Mouse (Mus musculus): ENCODE measurements at regions not wholly inside any gene's neighbourhood (a gene's known extent, or its start where the extent isn't known, plus 50 kb on each side); places are given as distances from the start of the nearest gene placed in this dataset.

GRCm38 (mm10) chr14:47835408-47835807 is 187.2 kb downstream of the Ktn1 start:
- no peak for DNase-seq (ENCODE audit: low read depth, low spot score)

DNA sequence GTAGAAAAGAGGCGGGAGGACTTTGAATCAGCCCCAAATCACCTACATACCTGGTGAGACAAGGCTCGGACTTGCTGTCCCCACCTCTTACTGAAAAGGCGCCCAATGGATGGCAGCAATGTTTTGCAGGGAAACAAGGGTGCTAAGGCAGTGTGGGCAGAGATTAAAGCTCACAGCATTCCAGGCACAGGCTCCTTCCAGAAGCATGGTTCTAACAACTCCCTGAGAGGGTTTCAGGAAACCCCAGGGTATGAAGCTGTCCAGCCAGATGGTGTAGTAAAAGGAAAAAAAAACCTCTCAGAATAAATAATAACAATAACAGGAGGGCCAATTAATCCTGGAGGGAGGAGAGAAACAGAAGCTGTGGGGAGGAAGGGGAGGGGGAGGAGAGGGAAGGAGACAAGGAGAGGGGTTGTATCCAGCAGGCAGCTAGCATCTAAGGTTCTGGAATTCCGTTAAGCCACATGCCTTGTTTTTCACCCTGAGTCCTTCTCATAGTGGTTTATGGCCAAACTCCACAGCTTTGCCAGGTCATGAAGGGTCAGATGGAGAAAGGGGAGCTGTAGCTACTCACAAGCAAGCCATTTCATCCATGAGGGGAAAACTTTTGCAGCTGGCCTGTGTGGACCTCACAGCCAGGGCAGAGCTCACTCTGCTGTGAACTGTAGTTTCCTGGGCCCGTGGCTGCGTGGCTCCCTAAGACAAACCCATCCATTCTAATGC is 191.4 kb downstream of the Ktn1 start:
- no peaks in the 10 kb centered on the region for H3K36me3 ChIP-seq (ENCODE audit: control insufficient read depth, insufficient read depth, low read length, poor library complexity, severe bottlenecking)
- DNase-seq (ENCODE audit: low read depth, low spot score) = no peak
- H3K27me3 ChIP-seq (ENCODE audit: control insufficient read depth, insufficient read depth, low read length, poor library complexity, severe bottlenecking) = no peaks in the 10 kb centered on the region

More at GRCm38 (mm10) chr14:47835408-47835807, 187.2 kb downstream of the Ktn1 start:
- H3K27me3 ChIP-seq (ENCODE audit: control insufficient read depth, insufficient read depth, low read length, poor library complexity, severe bottlenecking) = no peaks in the 10 kb centered on the region
- H3K36me3 ChIP-seq (ENCODE audit: control insufficient read depth, insufficient read depth, low read length, poor library complexity, severe bottlenecking) = no peaks in the 10 kb centered on the region

DNA sequence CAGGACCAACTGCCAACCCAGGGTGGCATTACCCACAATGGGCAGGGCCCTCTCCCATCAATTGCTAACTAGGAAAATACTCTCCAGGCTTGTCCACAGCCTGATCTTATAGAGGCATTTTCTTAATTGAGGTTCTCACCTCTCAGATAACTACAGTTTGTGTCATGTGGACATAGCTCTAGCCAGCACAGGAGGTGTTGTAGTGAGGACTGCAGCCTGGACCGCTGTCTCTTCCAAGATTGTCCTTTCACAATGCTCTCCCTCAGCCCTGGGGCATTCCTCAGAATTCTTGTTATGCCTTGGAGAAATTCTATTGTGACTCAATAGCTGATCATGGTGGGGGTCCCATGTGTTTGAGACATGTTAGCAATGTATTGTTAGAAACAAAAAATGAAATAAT is 196.1 kb downstream of the Ktn1 start:
- no peak for DNase-seq (ENCODE audit: low read depth, low spot score)
- H3K27me3 ChIP-seq (ENCODE audit: control insufficient read depth, insufficient read depth, low read length, poor library complexity, severe bottlenecking) = no peaks in the 10 kb centered on the region
- H3K36me3 ChIP-seq (ENCODE audit: control insufficient read depth, insufficient read depth, low read length, poor library complexity, severe bottlenecking) = no peaks in the 10 kb centered on the region

- Histone ChIP-seq H3K36me3 (ENCODE audit: control insufficient read depth, insufficient read depth, low read length, poor library complexity, severe bottlenecking) (no peaks in the 10 kb centered on the region), H3K27me3 (ENCODE audit: control insufficient read depth, insufficient read depth, low read length, poor library complexity, severe bottlenecking) (no peaks in the 10 kb centered on the region; the same call in 1 of the 2 replicates)
- no peak for DNase-seq (ENCODE audit: low read depth, low spot score)
Measured at GRCm38 (mm10) chr14:47848861-47849260, 200.6 kb downstream of the Ktn1 start.

DNA sequence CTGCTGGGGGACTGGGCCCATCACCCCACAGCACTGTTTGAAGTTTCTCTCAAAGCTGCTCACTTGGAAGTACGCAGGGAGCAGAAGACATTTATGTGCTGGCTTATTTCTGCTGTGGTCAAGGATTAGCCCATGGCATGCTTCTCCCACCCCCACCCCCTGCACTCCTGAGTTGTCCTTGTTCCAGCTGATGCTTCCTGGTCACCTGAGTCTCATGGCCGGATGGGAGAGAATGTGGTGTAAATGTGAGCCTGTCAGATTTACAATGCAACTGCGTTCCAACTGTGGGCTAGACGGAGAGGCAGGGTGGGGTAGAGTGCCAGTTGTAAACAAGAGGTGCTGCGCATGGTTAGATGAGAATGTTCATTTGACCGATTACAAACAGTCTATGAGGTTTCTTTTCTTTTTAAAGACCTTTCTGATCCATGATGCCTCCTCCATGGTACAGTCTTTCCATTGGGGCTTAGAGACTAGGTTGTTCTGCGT is 208.1 kb downstream of the Ktn1 start:
- H3K27me3 ChIP-seq (ENCODE audit: control insufficient read depth, insufficient read depth, low read length, poor library complexity, severe bottlenecking) = no peaks in the 10 kb centered on the region; the same call in 1 of the 2 replicates
- DNase-seq (ENCODE audit: low read depth, low spot score) = no peak
- H3K36me3 ChIP-seq (ENCODE audit: control insufficient read depth, insufficient read depth, low read length, poor library complexity, severe bottlenecking) = no peaks in the 10 kb centered on the region

DNA sequence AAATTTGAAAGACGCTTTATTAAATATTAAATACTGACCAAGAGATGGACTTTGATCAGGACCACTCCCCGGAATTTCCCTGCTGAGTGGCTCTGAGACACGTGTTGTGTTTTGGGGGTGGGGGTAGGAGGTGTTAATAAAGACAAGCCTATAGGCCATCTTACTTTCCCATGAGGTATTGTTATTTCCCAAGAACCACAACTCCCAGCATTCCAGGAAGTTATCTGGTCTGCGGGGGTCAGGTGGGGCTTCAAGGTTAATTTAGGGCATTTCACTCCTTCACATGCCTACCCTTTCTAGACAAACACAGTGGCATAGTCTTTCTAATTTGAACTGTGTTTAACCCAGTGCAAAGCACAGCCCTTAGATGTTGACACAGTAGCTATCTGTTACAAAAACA is 209.0 kb downstream of the Ktn1 start:
- no peak for DNase-seq (ENCODE audit: low read depth, low spot score)
- H3K36me3 ChIP-seq (ENCODE audit: control insufficient read depth, insufficient read depth, low read length, poor library complexity, severe bottlenecking) = no peaks in the 10 kb centered on the region
- no peaks in the 10 kb centered on the region; the same call in 1 of the 2 replicates for H3K27me3 ChIP-seq (ENCODE audit: control insufficient read depth, insufficient read depth, low read length, poor library complexity, severe bottlenecking)

GRCm38 (mm10) chr14:47857731-47858556 is 209.7 kb downstream of the Ktn1 start:
- no peak for DNase-seq (ENCODE audit: low read depth, low spot score)
- Histone ChIP-seq H3K36me3 (ENCODE audit: control insufficient read depth, insufficient read depth, low read length, poor library complexity, severe bottlenecking) (no peaks in the 10 kb centered on the region), H3K27me3 (ENCODE audit: control insufficient read depth, insufficient read depth, low read length, poor library complexity, severe bottlenecking) (no peaks in the 10 kb centered on the region)

DNA sequence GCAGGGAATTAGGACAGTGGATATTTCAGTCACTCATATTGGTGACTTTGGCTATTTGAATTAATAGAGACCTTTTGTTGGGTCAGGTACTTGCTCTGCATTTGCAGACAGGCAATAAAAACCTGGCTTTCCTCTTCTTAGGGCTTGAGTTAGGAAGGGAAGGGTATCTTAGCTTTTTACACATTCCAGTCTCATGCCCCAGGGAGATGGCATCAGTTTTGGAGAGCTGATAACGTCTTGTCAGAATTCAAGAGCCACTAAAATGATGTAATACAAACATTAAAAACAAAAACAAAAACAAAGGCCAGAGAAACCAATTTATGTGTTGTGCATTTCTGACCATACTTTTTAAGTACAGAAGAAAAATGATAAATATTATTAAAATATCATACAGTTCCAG is 214.3 kb downstream of the Ktn1 start:
- no peak for DNase-seq (ENCODE audit: low read depth, low spot score)
- Histone ChIP-seq H3K27me3 (ENCODE audit: control insufficient read depth, insufficient read depth, low read length, poor library complexity, severe bottlenecking) (no peaks in the 10 kb centered on the region), H3K36me3 (ENCODE audit: control insufficient read depth, insufficient read depth, low read length, poor library complexity, severe bottlenecking) (no peaks in the 10 kb centered on the region)

GRCm38 (mm10) chr14:47863067-47863466 is 214.8 kb downstream of the Ktn1 start:
- no peaks in the 10 kb centered on the region for H3K36me3 ChIP-seq (ENCODE audit: control insufficient read depth, insufficient read depth, low read length, poor library complexity, severe bottlenecking)
- H3K27me3 ChIP-seq (ENCODE audit: control insufficient read depth, insufficient read depth, low read length, poor library complexity, severe bottlenecking) = no peaks in the 10 kb centered on the region
- DNase-seq (ENCODE audit: low read depth, low spot score) = no peak

DNA sequence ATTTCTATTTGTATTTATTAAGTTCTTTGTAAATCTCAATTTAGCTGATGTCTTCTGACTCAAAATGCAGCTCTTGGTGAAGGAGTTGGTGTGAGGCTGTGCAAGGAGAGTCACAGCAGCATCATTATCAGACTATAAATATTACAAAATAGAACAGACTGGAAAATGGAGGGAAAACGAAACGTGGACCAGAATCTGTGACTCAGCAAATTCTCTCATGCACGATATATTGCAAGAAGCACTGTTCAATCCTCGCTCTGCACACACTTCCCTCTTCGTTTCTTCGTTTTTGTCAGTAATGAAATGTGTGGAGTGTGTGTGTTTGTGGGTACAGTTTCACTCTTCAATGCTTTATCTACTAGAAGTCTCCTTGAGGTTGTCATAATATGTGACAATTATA is 215.5 kb downstream of the Ktn1 start:
- no peaks in the 10 kb centered on the region for H3K36me3 ChIP-seq (ENCODE audit: control insufficient read depth, insufficient read depth, low read length, poor library complexity, severe bottlenecking)
- no peaks in the 10 kb centered on the region for H3K27me3 ChIP-seq (ENCODE audit: control insufficient read depth, insufficient read depth, low read length, poor library complexity, severe bottlenecking)
- no peak for DNase-seq (ENCODE audit: low read depth, low spot score)

GRCm38 (mm10) chr14:47867017-47867416 is 218.8 kb downstream of the Ktn1 start:
- no peak for DNase-seq (ENCODE audit: low read depth, low spot score)
- no peaks in the 10 kb centered on the region for H3K27me3 ChIP-seq (ENCODE audit: control insufficient read depth, insufficient read depth, low read length, poor library complexity, severe bottlenecking)
- H3K36me3 ChIP-seq (ENCODE audit: control insufficient read depth, insufficient read depth, low read length, poor library complexity, severe bottlenecking) = no peaks in the 10 kb centered on the region

DNA sequence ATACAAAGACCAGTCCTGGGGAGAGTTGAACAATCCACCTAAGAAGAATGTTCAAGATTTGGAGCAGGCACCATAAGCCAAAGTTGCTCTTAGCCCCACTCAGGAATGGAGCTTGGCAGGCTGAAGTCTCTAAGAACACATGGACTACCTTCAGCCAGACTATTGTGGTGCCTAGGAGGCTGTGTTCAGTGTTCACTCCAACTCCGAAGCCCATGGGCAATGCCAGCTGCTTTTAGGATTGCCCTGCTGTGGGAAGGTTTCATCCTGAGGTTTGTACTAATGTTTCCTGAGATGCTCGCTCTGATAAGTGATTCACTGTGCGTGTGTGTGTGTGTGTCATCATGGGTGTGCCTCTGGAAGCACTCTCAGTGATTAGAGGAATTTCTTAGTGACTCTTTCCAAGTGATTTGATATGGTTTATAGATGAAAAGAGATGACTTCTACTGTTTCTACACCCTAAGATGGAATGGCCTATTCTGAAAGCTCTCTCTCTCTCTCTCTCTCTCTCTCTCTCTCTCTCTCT is 220.1 kb downstream of the Ktn1 start:
- no peak for DNase-seq (ENCODE audit: low read depth, low spot score)
- Histone ChIP-seq H3K36me3 (ENCODE audit: control insufficient read depth, insufficient read depth, low read length, poor library complexity, severe bottlenecking) (no peaks in the 10 kb centered on the region), H3K27me3 (ENCODE audit: control insufficient read depth, insufficient read depth, low read length, poor library complexity, severe bottlenecking) (no peaks in the 10 kb centered on the region)

- H3K27me3 ChIP-seq (ENCODE audit: control insufficient read depth, insufficient read depth, low read length, poor library complexity, severe bottlenecking) = no peaks in the 10 kb centered on the region
- DNase-seq (ENCODE audit: low read depth, low spot score) = no peak
- no peaks in the 10 kb centered on the region for H3K36me3 ChIP-seq (ENCODE audit: control insufficient read depth, insufficient read depth, low read length, poor library complexity, severe bottlenecking)
Measured at GRCm38 (mm10) chr14:47876585-47876984, 228.3 kb downstream of the Ktn1 start.

GRCm38 (mm10) chr14:47877167-47877566 is 228.9 kb downstream of the Ktn1 start:
- Histone ChIP-seq H3K36me3 (ENCODE audit: control insufficient read depth, insufficient read depth, low read length, poor library complexity, severe bottlenecking) (no peaks in the 10 kb centered on the region), H3K27me3 (ENCODE audit: control insufficient read depth, insufficient read depth, low read length, poor library complexity, severe bottlenecking) (no peaks in the 10 kb centered on the region)
- no peak for DNase-seq (ENCODE audit: low read depth, low spot score)

All from splenic B cell, adult 2 months (primary cell).